Mouse (Mus musculus) urinary bladder, postnatal 36 days (tissue): ENCODE measurements around the gene Dock8.

ENCODE experiments used
- DNase-seq, 2 experiments: peaks; one replicate each; pipeline ENCODE4 v3.0.0; 2022; ENCODE audit warnings: low spot score in 2 of 2, mixed read lengths in 1 of 2

Gene Dock8

DNA sequence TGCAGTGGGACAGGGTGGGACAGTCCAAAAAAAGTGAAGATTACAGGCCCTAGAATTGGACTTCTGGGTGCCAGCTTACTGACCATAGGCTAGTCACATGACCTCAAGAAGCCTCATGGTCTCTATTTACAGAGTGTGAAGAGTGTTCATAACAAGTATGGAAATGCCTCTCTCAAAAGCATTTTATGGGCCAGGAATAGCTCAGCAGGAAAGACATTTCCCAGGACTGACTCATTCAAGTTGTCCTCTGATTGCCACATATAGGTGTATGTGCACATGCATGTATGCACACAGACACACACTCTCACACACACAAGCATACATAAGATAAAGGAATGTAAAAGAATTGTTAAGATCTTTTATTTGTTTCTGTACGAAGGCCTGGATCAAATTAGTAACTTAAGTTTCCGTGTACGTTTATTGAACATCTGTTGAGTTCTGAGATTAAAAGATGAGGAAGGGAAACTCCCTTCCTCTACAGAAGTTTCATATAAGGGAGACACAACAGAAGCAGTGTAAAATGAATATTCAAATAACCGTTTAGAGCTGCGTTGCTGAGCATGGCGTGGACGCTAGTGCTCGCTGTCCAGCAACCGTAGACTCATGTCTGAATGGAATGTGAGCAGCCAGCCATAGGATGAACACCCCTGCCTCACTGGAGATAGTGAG lies 63.0 kb downstream of the Dock8 start:
- DNase-seq = no peak

DNA sequence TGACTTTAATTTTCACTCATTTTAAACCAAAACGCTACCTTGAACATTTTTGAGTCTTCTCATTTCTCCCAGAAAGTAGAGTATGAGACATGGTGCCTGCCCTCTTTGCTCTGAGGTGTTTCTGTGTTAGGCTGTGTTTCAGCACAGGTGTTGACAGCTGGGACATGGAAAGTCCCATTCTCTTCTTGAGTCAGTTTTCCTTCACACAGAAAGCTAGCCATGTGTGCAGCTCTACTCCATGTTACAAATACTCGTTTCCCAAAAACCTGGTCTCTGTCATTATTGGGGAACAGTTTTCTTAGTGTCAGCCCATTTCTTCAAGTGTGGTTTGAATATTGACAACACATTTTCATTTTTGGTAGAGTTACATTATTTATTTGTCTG lies 63.5 kb downstream of the Dock8 start:
- no peak for DNase-seq

DNA sequence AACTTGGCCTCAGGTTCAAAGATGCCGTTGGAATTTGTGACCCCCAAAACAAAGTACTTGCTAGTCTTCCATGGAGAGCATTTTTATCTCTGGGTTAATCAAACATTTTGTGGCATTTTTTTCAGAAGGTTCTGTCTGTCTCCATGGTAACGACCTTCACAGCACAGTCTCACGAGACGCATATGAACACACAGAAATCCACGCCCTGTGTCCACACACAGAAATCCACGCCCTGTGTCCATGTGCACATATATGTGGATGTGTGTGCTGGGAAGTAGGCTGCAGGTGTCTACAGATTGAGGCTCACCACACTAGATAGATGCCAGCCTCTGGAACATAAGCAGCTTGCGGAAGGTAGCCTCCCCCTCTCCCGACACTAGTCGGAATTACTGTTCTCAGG lies 66.9 kb downstream of the Dock8 start:
- no peak for DNase-seq

DNA sequence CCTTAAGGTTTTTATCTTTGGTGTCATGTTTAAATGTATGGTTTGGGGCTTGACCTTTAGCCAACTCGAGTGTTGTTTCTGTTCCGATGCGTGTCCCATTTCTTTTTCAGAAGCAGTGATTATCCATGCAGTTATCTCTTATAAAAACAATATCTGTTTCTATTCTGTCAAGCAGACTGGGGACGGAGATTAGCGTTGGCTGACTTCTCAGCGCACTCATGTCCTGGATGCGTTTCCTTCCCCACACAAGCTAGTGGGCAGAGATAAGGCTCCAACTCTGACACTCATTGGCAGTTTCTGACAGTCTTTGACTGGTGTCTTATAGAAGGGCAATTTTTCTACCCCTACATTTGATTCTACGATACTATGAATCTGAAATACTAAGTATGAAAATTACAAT lies 69.2 kb downstream of the Dock8 start:
- no peak for DNase-seq

DNA sequence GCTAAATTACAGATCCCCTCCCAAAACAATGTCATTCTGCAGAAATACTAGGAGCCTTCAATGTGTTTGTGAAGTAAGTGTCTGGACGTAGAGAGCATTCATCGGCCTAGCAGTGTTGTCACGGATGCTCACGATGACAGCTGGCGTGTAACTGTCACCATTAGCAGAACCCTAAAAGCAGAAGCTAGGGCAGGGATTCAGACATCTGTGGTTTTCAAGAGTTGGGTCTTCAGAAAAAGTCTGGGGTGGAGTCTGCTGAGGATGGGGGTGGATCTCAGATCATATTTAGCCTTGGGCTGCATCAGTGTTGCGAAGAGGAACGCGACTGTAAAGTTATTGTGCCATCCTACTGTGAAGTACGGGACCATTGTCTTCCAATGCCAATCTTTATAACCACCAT lies 73.2 kb downstream of the Dock8 start:
- no peak for DNase-seq

GRCm38 (mm10) chr19:25074741-25075140 lies 75.4 kb downstream of the Dock8 start:
- DNase-seq = peak in 1 of 2 experiments; percentile 41

- no peak for DNase-seq
Measured at GRCm38 (mm10) chr19:25077636-25078035, 78.3 kb downstream of the Dock8 start.

GRCm38 (mm10) chr19:25078130-25078529 lies 78.8 kb downstream of the Dock8 start:
- DNase-seq = no peak

DNA sequence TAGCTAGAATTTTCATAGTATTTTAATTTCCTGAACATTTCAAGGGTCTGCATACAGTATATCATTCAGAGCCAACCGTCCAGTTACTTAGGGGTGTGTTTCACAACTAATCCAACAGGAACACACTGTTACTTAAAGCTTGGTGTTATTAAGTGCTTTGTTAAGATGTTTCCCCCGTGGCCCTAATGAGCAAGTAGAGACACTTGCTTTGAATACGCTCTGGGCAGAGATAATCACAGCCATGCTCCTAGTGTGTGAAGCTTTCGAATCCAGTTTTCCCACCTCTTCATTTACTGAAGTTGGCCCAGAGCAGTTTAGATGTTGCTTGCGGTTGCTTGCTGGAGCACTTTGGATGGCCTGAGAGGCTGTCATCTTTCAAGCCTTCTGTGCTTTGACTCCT lies 80.8 kb downstream of the Dock8 start:
- no peak for DNase-seq

DNA sequence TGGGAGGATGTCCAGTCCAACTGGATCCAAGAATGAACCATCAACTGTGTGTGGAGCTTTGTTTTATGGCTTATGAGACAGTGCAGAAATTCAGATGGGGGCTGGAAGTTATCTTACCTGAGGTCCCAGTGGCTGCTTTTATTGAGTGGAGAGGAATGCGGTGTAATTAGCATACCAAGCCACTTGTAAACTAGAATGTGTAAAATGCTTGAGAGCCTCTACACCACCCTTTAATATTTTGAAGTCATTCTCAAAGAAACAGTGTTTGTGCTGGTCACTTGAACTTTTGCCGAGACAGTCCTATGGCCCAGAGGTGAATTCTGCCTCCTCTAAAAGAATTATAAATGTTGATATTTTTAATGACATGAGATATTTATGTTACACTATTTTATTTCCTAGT lies 83.5 kb downstream of the Dock8 start:
- DNase-seq = no peak

- no peak for DNase-seq
Measured at GRCm38 (mm10) chr19:25087181-25087580, 87.8 kb downstream of the Dock8 start.

- DNase-seq = no peak
Measured at GRCm38 (mm10) chr19:25089746-25090145, 90.4 kb downstream of the Dock8 start.

GRCm38 (mm10) chr19:25095135-25095534 lies 95.8 kb downstream of the Dock8 start:
- DNase-seq = no peak

- DNase-seq = no peak
Measured at GRCm38 (mm10) chr19:25096316-25096715, 97.0 kb downstream of the Dock8 start.

- DNase-seq = peak; percentile 45 to 65
Measured at GRCm38 (mm10) chr19:25096986-25097385, 97.7 kb downstream of the Dock8 start.

GRCm38 (mm10) chr19:25097506-25097905 lies 98.2 kb downstream of the Dock8 start:
- no peak for DNase-seq

DNA sequence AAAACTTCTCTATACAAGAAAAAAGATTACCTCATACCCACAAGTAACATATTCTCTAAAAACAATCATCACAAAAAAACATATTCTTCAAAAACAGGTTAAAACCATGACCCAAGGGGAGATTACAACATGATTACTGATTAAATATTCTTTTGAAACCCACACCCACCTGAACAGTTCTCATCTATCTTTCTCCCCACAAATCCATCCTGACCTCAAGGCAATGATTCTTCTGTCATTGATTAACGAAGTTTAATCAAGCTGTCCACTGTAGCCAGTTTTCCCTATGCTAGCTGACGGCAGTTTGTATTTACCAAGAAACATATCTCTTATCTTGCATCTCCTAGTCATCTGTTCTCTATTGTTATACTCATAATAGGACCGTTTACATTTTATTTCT lies 98.6 kb downstream of the Dock8 start:
- no peak for DNase-seq

DNA sequence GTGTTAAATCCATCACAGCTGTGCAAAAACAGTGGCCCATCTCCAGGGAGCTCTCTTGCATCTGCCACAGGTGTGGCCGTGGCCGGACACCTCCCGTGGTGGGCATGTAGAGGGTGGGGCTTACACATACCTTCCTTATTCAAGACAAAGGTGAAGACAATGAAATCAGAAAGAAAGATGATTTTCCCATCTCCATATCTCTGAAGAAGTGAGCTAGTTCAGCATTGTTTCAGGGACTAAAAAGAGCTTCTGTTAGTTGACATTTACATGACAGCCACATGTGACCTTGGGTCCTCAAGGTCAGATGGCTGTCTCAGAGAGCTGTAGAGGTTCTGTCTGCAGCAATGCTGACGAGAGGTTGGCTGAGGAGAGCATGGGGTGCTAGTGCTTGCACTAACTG lies 99.6 kb downstream of the Dock8 start:
- no peak for DNase-seq

DNA sequence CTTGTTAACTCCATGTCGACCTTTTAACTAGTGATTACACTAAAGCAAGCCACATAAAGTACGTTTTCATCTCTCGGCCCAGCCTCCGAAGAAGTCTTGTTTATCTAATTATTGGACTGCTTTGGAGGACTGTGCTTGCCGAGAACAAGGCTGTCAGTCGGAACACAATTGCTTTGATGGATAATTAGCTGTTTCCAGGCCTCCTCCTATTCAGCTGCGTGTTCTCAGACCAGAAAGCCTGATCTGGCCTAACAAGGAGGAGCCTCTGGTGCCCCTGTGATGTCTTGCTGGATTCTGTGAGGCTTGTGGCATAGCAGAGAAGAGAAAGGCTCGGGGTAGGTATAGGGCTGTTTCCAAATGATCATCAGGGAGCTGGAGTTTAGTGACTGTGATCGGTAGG lies 106.3 kb downstream of the Dock8 start:
- no peak for DNase-seq

- no peak for DNase-seq
Measured at GRCm38 (mm10) chr19:25106315-25106714, 107.0 kb downstream of the Dock8 start.

DNA sequence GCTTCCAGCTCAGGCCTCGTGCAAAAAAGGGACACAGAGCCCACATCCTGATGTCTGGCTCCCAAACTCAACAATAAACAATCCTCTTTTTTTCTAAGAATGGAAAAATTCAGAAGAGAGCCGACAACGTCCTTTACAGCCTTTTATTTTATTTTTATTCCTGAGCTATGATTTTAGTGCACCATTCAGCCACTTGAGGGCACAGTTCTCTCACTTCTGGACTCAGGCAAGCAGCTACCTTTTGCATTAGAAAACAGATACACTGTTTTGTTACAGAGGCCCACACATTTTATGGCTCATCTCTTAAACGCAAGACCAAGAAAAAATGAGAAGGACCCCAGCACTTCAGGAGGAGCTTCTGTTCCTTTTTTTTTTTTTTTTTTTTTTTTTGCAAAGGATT lies 108.1 kb downstream of the Dock8 start:
- DNase-seq = no peak

GRCm38 (mm10) chr19:25111591-25112233 lies 112.4 kb downstream of the Dock8 start:
- no peak for DNase-seq

- no peak for DNase-seq
Measured at GRCm38 (mm10) chr19:25116981-25117380, 117.6 kb downstream of the Dock8 start.

DNA sequence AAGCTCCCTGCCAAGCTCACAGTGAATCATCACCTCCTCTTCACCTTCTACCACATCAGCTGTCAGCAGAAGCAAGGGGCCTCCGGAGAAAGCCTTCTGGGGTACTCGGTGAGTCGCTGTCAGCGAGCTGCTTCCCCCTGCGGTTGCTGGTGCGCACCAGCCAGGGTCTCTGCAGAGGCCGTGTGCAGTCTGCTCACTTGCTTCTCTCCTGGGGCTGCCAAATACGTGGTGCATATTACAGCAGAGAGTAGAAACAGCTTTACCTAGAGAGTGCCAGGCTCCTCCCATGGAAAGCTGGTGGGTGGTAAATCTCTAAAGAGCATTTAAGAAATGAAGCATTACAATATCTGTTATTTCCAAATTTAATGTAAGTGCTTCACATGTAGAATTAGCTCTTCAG lies 123.1 kb downstream of the Dock8 start:
- no peak for DNase-seq
